Mouse (Mus musculus): ENCODE data around the gene Cga. TPM values are rescaled to one million over a fixed set of nuclear protein-coding genes. Genes with fewer than 3 reads are reported as not detected.

The Cga gene
- not detected in 2 replicates for polyA plus RNA-seq (2015; fragmentation: Nextera tagmentation; extraction: Ambion mirVana)

GRCm38 (mm10) chr4:34893479-34893878 lies at the start of gene Cga:
TSS of gene Cga (plus strand) at chr4:34893779.
- Histone ChIP-seq H3K4me1 (replicated peaks) (no peaks in the 10 kb centered on the region), H3K4me3 (replicated peaks) (no peak within 1 kb of the TSS), H3K27me3 (peaks cover 22% of the 10 kb centered on the region), H3K9ac (replicated peaks) (no peak within 1 kb of the TSS), H3K27ac (no peak within 1 kb of the TSS), H3K4me2 (replicated peaks) (no peak within 1 kb of the TSS), H3K36me3 (no peaks in the 10 kb centered on the region), H3K9me3 (no peaks in the 10 kb centered on the region)
- WGBS, result 70% methylated on average over 1 of the region's 1 CpGs
- ATAC-seq, result no peak

GRCm38 (mm10) chr4:34843839-34844238 lies 49.7 kb upstream of the Cga start:
- WGBS, result 98% methylated on average over 1 of the region's 1 CpGs
- Histone ChIP-seq H3K27ac (no peak overlapping the region), H3K4me3 (replicated peaks) (no peak overlapping the region), H3K27me3 (no peaks in the 10 kb centered on the region), H3K9ac (replicated peaks) (no peak overlapping the region), H3K4me2 (replicated peaks) (no peak overlapping the region), H3K36me3 (no peaks in the 10 kb centered on the region), H3K4me1 (replicated peaks) (peaks cover 23% of the 10 kb centered on the region), H3K9me3 (no peaks in the 10 kb centered on the region)
- ATAC-seq, result no peak

- Histone ChIP-seq H3K9me3 (no peaks in the 10 kb centered on the region), H3K4me3 (replicated peaks) (no peak overlapping the region), H3K36me3 (peaks cover 5% of the 10 kb centered on the region), H3K27ac (no peak overlapping the region), H3K4me1 (replicated peaks) (peaks cover 13% of the 10 kb centered on the region), H3K27me3 (no peaks in the 10 kb centered on the region), H3K9ac (replicated peaks) (no peak overlapping the region), H3K4me2 (replicated peaks) (no peak overlapping the region)
- 94% methylated on average over 6 of the region's 6 CpGs for WGBS
- ATAC-seq, result no peak
Observed at GRCm38 (mm10) chr4:34847679-34848309, 45.8 kb upstream of the Cga start.

GRCm38 (mm10) chr4:34850156-34850555 lies 43.4 kb upstream of the Cga start:
- Histone ChIP-seq H3K4me2 (replicated peaks) (no peak overlapping the region), H3K4me1 (replicated peaks) (no peaks in the 10 kb centered on the region), H3K9ac (replicated peaks) (no peak overlapping the region), H3K4me3 (replicated peaks) (no peak overlapping the region), H3K9me3 (no peaks in the 10 kb centered on the region), H3K36me3 (peaks cover 12% of the 10 kb centered on the region), H3K27me3 (no peaks in the 10 kb centered on the region), H3K27ac (no peak overlapping the region)
- no peak for ATAC-seq
- WGBS, result 98% methylated on average over 2 of the region's 2 CpGs

GRCm38 (mm10) chr4:34852051-34852450 lies 41.5 kb upstream of the Cga start:
- WGBS, result 95% methylated on average over 7 of the region's 7 CpGs
- Histone ChIP-seq H3K4me3 (replicated peaks) (no peak overlapping the region), H3K36me3 (peaks cover 12% of the 10 kb centered on the region), H3K27ac (no peak overlapping the region), H3K4me2 (replicated peaks) (no peak overlapping the region), H3K9me3 (no peaks in the 10 kb centered on the region), H3K27me3 (no peaks in the 10 kb centered on the region), H3K4me1 (replicated peaks) (peaks cover 4% of the 10 kb centered on the region; the same call in 1 of the 2 replicates), H3K9ac (replicated peaks) (no peak overlapping the region)
- ATAC-seq, result no peak

GRCm38 (mm10) chr4:34855966-34856365 lies 37.6 kb upstream of the Cga start:
- ATAC-seq, result no peak
- Histone ChIP-seq H3K36me3 (peaks cover 12% of the 10 kb centered on the region), H3K27ac (no peak overlapping the region), H3K4me3 (replicated peaks) (no peak overlapping the region), H3K9me3 (no peaks in the 10 kb centered on the region), H3K4me2 (replicated peaks) (no peak overlapping the region), H3K27me3 (no peaks in the 10 kb centered on the region), H3K9ac (replicated peaks) (no peak overlapping the region), H3K4me1 (replicated peaks) (peaks cover 16% of the 10 kb centered on the region)
- WGBS, result 24% methylated on average over 1 of the region's 1 CpGs

GRCm38 (mm10) chr4:34858903-34859302 lies 34.7 kb upstream of the Cga start:
- no peaks in the 10 kb centered on the region for H3K27me3 ChIP-seq
- H3K36me3 ChIP-seq, result 0 out of 2 replicates have a peak, but pooled peaks cover 4% of the 10 kb centered on the region
- H3K4me2 ChIP-seq (replicated peaks), result no peak overlapping the region
- no peak overlapping the region for H3K9ac ChIP-seq (replicated peaks)
- H3K9me3 ChIP-seq, result no peaks in the 10 kb centered on the region
- peaks cover 16% of the 10 kb centered on the region for H3K4me1 ChIP-seq (replicated peaks)
- H3K27ac ChIP-seq, result no peak overlapping the region
- no peak overlapping the region for H3K4me3 ChIP-seq (replicated peaks)
- 95% methylated on average over 3 of the region's 3 CpGs for WGBS
- ATAC-seq, result no peak

- H3K4me1 ChIP-seq (replicated peaks), result peaks cover 16% of the 10 kb centered on the region
- H3K36me3 ChIP-seq, result no peaks in the 10 kb centered on the region
- 90% methylated on average over 3 of the region's 3 CpGs for WGBS
- ATAC-seq, result no peak
- no peak overlapping the region for H3K27ac ChIP-seq
- H3K4me3 ChIP-seq (replicated peaks), result no peak overlapping the region
- no peaks in the 10 kb centered on the region for H3K9me3 ChIP-seq
- H3K27me3 ChIP-seq, result no peaks in the 10 kb centered on the region
- no peak overlapping the region for H3K4me2 ChIP-seq (replicated peaks)
- H3K9ac ChIP-seq (replicated peaks), result no peak overlapping the region
Observed at GRCm38 (mm10) chr4:34859416-34859815, 34.2 kb upstream of the Cga start.

- WGBS, result 92% methylated on average over 3 of the region's 3 CpGs
- H3K9me3 ChIP-seq, result no peaks in the 10 kb centered on the region
- H3K4me2 ChIP-seq (replicated peaks), result no peak overlapping the region
- no peak overlapping the region for H3K4me3 ChIP-seq (replicated peaks)
- no peak overlapping the region for H3K9ac ChIP-seq (replicated peaks)
- no peaks in the 10 kb centered on the region for H3K36me3 ChIP-seq
- H3K27ac ChIP-seq, result no peak overlapping the region
- peaks cover 12% of the 10 kb centered on the region for H3K4me1 ChIP-seq (replicated peaks)
- no peaks in the 10 kb centered on the region for H3K27me3 ChIP-seq
- ATAC-seq, result no peak
Observed at GRCm38 (mm10) chr4:34861438-34861837, 32.1 kb upstream of the Cga start.

GRCm38 (mm10) chr4:34869813-34870212 lies 23.8 kb upstream of the Cga start:
- 88% methylated on average over 3 of the region's 3 CpGs for WGBS
- Histone ChIP-seq H3K4me3 (replicated peaks) (no peak overlapping the region), H3K27me3 (no peaks in the 10 kb centered on the region), H3K9me3 (no peaks in the 10 kb centered on the region), H3K27ac (no peak overlapping the region), H3K4me2 (replicated peaks) (no peak overlapping the region), H3K36me3 (no peaks in the 10 kb centered on the region), H3K9ac (replicated peaks) (no peak overlapping the region), H3K4me1 (replicated peaks) (peaks cover 13% of the 10 kb centered on the region; the same call in 1 of the 2 replicates)
- no peak for ATAC-seq

GRCm38 (mm10) chr4:34872896-34873495 lies 20.6 kb upstream of the Cga start:
- H3K4me1 ChIP-seq (replicated peaks), result peaks cover 13% of the 10 kb centered on the region; the same call in 1 of the 2 replicates
- H3K27me3 ChIP-seq, result no peaks in the 10 kb centered on the region
- WGBS, result 97% methylated on average over 4 of the region's 4 CpGs
- H3K4me3 ChIP-seq (replicated peaks), result no peak overlapping the region
- 0 out of 2 replicates have a peak, but pooled peaks cover 6% of the 10 kb centered on the region for H3K9me3 ChIP-seq
- H3K27ac ChIP-seq, result no peak overlapping the region
- H3K4me2 ChIP-seq (replicated peaks), result no peak overlapping the region
- peaks cover 9% of the 10 kb centered on the region; the same call in 1 of the 2 replicates for H3K36me3 ChIP-seq
- ATAC-seq, result peak; percentile 22; the same call in 1 of the 2 replicates
- H3K9ac ChIP-seq (replicated peaks), result no peak overlapping the region

- H3K27ac ChIP-seq, result no peak overlapping the region
- peaks cover 18% of the 10 kb centered on the region for H3K36me3 ChIP-seq
- ATAC-seq, result no peak
- H3K4me2 ChIP-seq (replicated peaks), result no peak overlapping the region
- H3K4me3 ChIP-seq (replicated peaks), result no peak overlapping the region
- H3K9ac ChIP-seq (replicated peaks), result no peak overlapping the region
- H3K4me1 ChIP-seq (replicated peaks), result 0 out of 2 replicates have a peak, but pooled peaks cover 5% of the 10 kb centered on the region
- 0 out of 2 replicates have a peak, but pooled peaks cover 6% of the 10 kb centered on the region for H3K9me3 ChIP-seq
- WGBS, result 76% methylated on average over 1 of the region's 1 CpGs
- H3K27me3 ChIP-seq, result no peaks in the 10 kb centered on the region
Observed at GRCm38 (mm10) chr4:34874234-34874633, 19.3 kb upstream of the Cga start.
